Mouse (Mus musculus) CH12.LX (cell line): ENCODE measurements around the gene Cep63. TPM values are rescaled to one million over a fixed set of nuclear protein-coding genes. Genes with fewer than 3 reads are reported as not detected.

Experiments used
- DNase-seq: peaks from one replicate; pipeline ENCODE4 v3.0.0-alpha.2; 2013; ENCODE audit errors: extremely low read depth
- H3K27ac ChIP-seq: 2 replicates; pipeline ENCODE4 v1.5.1; 2012; ENCODE audit warnings: low read depth, mild to moderate bottlenecking, control low read depth, moderate library complexity; ENCODE audit not compliant: insufficient read depth
- H3K27me3 ChIP-seq: replicated peaks from 2 replicates; pipeline ENCODE3; 2012; ENCODE audit warnings: inconsistent platforms
- H3K36me3 ChIP-seq, 2 experiments: replicated peaks in 1 of 2; 2 replicates each; pipeline versions ENCODE3 to v1.6.1; 2012; ENCODE audit warnings: inconsistent platforms in 1 of 2, low read length in 1 of 2, mild to moderate bottlenecking in 1 of 2, mixed read lengths in 1 of 2, moderate library complexity in 1 of 2; ENCODE audit not compliant: control insufficient read depth in 1 of 2, insufficient read depth in 1 of 2
- H3K4me1 ChIP-seq, 2 experiments: 2 replicates each; pipeline ENCODE4 v1.6.1; 2012; ENCODE audit warnings: inconsistent platforms in 1 of 2, moderate library complexity in 1 of 2; ENCODE audit not compliant: insufficient read depth in 2 of 2, control insufficient read depth in 1 of 2
- H3K4me2 ChIP-seq: 2 replicates; pipeline ENCODE4 v1.6.1; 2012; ENCODE audit warnings: low read depth, mild to moderate bottlenecking, control low read depth; ENCODE audit not compliant: poor library complexity, insufficient read depth, severe bottlenecking
- H3K4me3 ChIP-seq, 3 experiments: fragments of 150-350 bp in 1 of 3; sonication (generic) in 1 of 3; replicated peaks in 1 of 3; 2 replicates each; pipeline versions ENCODE3 to v1.5.1; 2011 to 2012; ENCODE audit warnings: low read depth in 2 of 3, low read length in 2 of 3, mild to moderate bottlenecking in 2 of 3, moderate library complexity in 2 of 3, control low read depth in 1 of 3, improper control_type of control experiment in 1 of 3, inconsistent platforms in 1 of 3, mixed read lengths in 1 of 3; ENCODE audit not compliant: poor library complexity in 1 of 3
- H3K79me2 ChIP-seq: replicated peaks from 2 replicates; pipeline ENCODE4 v1.6.1; 2012; ENCODE audit warnings: mild to moderate bottlenecking, moderate library complexity; ENCODE audit not compliant: control insufficient read depth, poor library complexity, insufficient read depth, severe bottlenecking; ENCODE audit errors: extremely low read depth
- H3K9ac ChIP-seq: 2 replicates; pipeline ENCODE4 v1.6.1; 2012; ENCODE audit warnings: low read depth, mild to moderate bottlenecking, control low read depth, moderate library complexity; ENCODE audit not compliant: insufficient read depth
- H3K9me3 ChIP-seq: replicated peaks from 2 replicates; pipeline ENCODE3; 2012; ENCODE audit warnings: low read length, inconsistent platforms, mixed read lengths
- BHLHE40 ChIP-seq: IDR thresholded peaks from 2 replicates; pipeline ENCODE4 v1.6.1; 2011; ENCODE audit warnings: mild to moderate bottlenecking, low read depth, low read length, improper control_type of control experiment
- CHD1 ChIP-seq: IDR thresholded peaks from 2 replicates; pipeline ENCODE4 v1.6.1; 2012; ENCODE audit warnings: low read depth, low read length, improper control_type of control experiment, inconsistent platforms
- CTCF ChIP-seq, 2 experiments: IDR thresholded peaks in 1 of 2; conservative IDR thresholded peaks in 1 of 2; 2 replicates each; pipeline ENCODE4 v1.5.1; 2011 to 2012; ENCODE audit warnings: low read depth in 2 of 2, low read length in 2 of 2, improper control_type of control experiment in 1 of 2, inconsistent platforms in 1 of 2, mild to moderate bottlenecking in 1 of 2, moderate library complexity in 1 of 2
- E2F4 ChIP-seq: IDR thresholded peaks from 2 replicates; pipeline ENCODE4 v1.6.1; 2011; ENCODE audit warnings: low read depth, low read length, improper control_type of control experiment; ENCODE audit not compliant: insufficient replicate concordance
- ELF1 ChIP-seq: IDR thresholded peaks from 2 replicates; pipeline ENCODE4 v1.6.1; 2014; ENCODE audit warnings: low read depth, mild to moderate bottlenecking, inconsistent platforms, low read length, improper control_type of control experiment
- EP300 ChIP-seq: IDR thresholded peaks from 2 replicates; pipeline ENCODE4 v1.6.1; 2011; ENCODE audit warnings: low read length, improper control_type of control experiment
- ETS1 ChIP-seq: conservative IDR thresholded peaks from 2 replicates; pipeline ENCODE4 v1.6.1; 2012; ENCODE audit warnings: low read depth, mild to moderate bottlenecking, inconsistent platforms, low read length, improper control_type of control experiment, moderate library complexity
- HCFC1 ChIP-seq: IDR thresholded peaks from 2 replicates; pipeline ENCODE4 v1.6.1; 2012; ENCODE audit warnings: low read depth, mild to moderate bottlenecking, inconsistent platforms, low read length, improper control_type of control experiment
- JUND ChIP-seq: conservative IDR thresholded peaks from 2 replicates; pipeline ENCODE4 v1.6.1; 2011; ENCODE audit warnings: low read depth, low read length, improper control_type of control experiment
- MAFK ChIP-seq: IDR thresholded peaks from 2 replicates; pipeline ENCODE4 v1.6.1; 2011; ENCODE audit warnings: low read length, improper control_type of control experiment; ENCODE audit not compliant: insufficient replicate concordance
- MAX ChIP-seq: IDR thresholded peaks from 2 replicates; pipeline ENCODE4 v1.6.1; 2011; ENCODE audit warnings: low read length, improper control_type of control experiment
- MAZ ChIP-seq: IDR thresholded peaks from 2 replicates; pipeline ENCODE4 v1.6.1; 2012; ENCODE audit warnings: low read depth, mild to moderate bottlenecking, inconsistent platforms, low read length, improper control_type of control experiment, moderate library complexity
- MYC ChIP-seq: IDR thresholded peaks from 2 replicates; pipeline ENCODE4 v1.6.1; 2011; ENCODE audit warnings: low read depth, mild to moderate bottlenecking, improper control_type of control experiment, low read length
- NRF1 ChIP-seq: IDR thresholded peaks from 2 replicates; pipeline ENCODE4 v1.6.1; 2014; ENCODE audit warnings: low read depth, mild to moderate bottlenecking, inconsistent platforms, low read length, improper control_type of control experiment, moderate library complexity
- PAX5 ChIP-seq: IDR thresholded peaks from 2 replicates; pipeline ENCODE4 v1.6.1; 2012; ENCODE audit warnings: low read length, inconsistent platforms, mixed read lengths
- POLR2A ChIP-seq: IDR thresholded peaks from 2 replicates; pipeline ENCODE4 v1.6.1; 2011; ENCODE audit warnings: low read depth, mild to moderate bottlenecking, improper control_type of control experiment, low read length
- RAD21 ChIP-seq: IDR thresholded peaks from 2 replicates; pipeline ENCODE4 v1.6.1; 2011; ENCODE audit warnings: low read depth, mild to moderate bottlenecking, low read length, improper control_type of control experiment, moderate library complexity
- UBTF ChIP-seq: IDR thresholded peaks from 2 replicates; pipeline ENCODE4 v1.6.1; 2012; ENCODE audit warnings: low read depth, mild to moderate bottlenecking, inconsistent platforms, low read length, improper control_type of control experiment, moderate library complexity
- USF2 ChIP-seq: conservative IDR thresholded peaks from 2 replicates; pipeline ENCODE4 v1.6.1; 2011; ENCODE audit warnings: low read depth, low read length, improper control_type of control experiment
- ZC3H11A ChIP-seq: IDR thresholded peaks from 2 replicates; pipeline ENCODE4 v1.6.1; 2012; ENCODE audit warnings: low read depth, mild to moderate bottlenecking, inconsistent platforms, low read length, improper control_type of control experiment
- ZKSCAN1 ChIP-seq: IDR thresholded peaks from 2 replicates; pipeline ENCODE4 v1.6.1; 2012; ENCODE audit warnings: low read depth, inconsistent platforms, low read length, improper control_type of control experiment, borderline replicate concordance
- dilution Hi-C: fragments of 300-500 bp; cut with MboI; formaldehyde crosslinking; loops from 2 replicates; pipeline ENCODE4 v1.14.3; 2020; ENCODE audit warnings: low sequenced_read_pairs; ENCODE audit not compliant: extremely low pct_unique_long_range_greater_than_20kb, extremely low pct_ligation_motif_present
- in situ Hi-C: fragments of 300-500 bp; cut with MboI; formaldehyde crosslinking; loops from 3 replicates; pipeline ENCODE4 v1.14.3; 2019; ENCODE audit warnings: low sequenced_read_pairs, low pct_ligation_motif_present, low pct_unique_long_range_greater_than_20kb, mixed read lengths
- polyA plus RNA-seq: library from polyadenylated mRNA; unstranded; fragments of >175 nt; gene quantifications from 2 replicates; pipeline ENCODE4 v1.2.1, GENCODE M21; 2012; ENCODE audit warnings: low read depth; ENCODE audit not compliant: insufficient read length
- total RNA-seq, 2 experiments: library from RNA; depleted of rRNA; stranded (reverse); fragments of 300-350 nt in 1 of 2; fragments of >200 nt in 1 of 2; gene quantifications; 2 replicates each; pipeline ENCODE4 v1.2.3; 2012 to 2014

Gene Cep63
- total and polyA plus RNA-seq, 3 experiments: 18.7 to 45.6 (median 27.3) TPM

DNA sequence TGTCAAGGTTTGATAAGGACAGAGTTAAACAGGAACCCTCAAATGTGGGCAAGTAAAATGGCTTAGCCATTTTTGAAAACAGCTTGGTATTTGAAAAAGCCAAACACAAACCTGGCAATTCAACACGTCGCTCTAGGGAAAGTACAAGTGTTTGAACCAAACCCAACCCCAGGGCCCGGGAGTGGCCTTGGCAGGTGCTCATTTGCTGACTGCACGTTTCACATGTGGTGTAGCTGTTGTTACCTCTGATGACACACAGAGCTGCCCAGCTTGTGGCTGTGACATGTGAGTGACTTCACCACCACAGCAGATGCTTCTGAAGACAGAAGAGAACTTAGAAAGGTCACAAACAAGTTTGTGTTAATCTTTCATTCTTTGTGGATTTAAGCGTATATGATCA, 53.4 kb downstream of the Cep63 start:
- peak; percentile 13 for DNase-seq
- Histone ChIP-seq H3K9ac (no peak overlapping the region), H3K27me3 (no peaks in the 10 kb centered on the region), H3K36me3 (no peaks in the 10 kb centered on the region), H3K4me1 (peaks cover 9 to 20% of the 10 kb centered on the region in 2 experiments), H3K4me3 (no peak overlapping the region), H3K27ac (no peak overlapping the region), H3K9me3 (no peaks in the 10 kb centered on the region), H3K4me2 (no peak overlapping the region), H3K79me2 (no peaks in the 10 kb centered on the region)
- dilution Hi-C loops: no loop called here
- in situ Hi-C loops: no loop called here
- no peak for TF ChIP-seq ZKSCAN1
- TF ChIP-seq NRF1: no peak
- TF ChIP-seq ETS1: 0 out of 2 replicates have a peak, but pooled peaks have one; percentile 11
- TF ChIP-seq POLR2A: no peak
- peak; percentile 85 for TF ChIP-seq BHLHE40

DNA sequence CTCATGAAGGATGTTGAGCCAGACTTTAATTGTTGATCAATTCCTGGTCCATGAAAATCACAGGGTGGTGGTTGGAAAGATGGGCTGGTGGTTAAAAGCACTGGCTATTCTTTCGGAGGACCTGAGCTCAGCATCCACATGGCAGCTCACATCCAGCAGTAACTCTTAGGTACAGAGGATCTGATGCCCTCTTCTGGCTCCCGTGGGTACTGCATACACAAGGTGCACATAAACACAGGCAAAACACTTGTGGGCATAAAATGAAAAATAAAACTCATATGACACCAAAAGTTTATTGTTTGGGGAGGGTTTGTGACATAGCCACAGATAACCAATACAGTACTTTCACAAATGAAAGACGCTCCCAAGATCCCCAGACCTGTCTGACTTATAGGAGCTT, 67.9 kb downstream of the Cep63 start:
- no peak for TF ChIP-seq EP300
- TF ChIP-seq HCFC1: no peak
- no peak for TF ChIP-seq MAFK
- no peak for TF ChIP-seq E2F4
- TF ChIP-seq JUND: no peak
- TF ChIP-seq USF2: no peak
- TF ChIP-seq UBTF: no peak
- no peak for TF ChIP-seq NRF1
- no peak for TF ChIP-seq CHD1
- TF ChIP-seq PAX5: no peak
- no peak for TF ChIP-seq ETS1
- TF ChIP-seq MYC: no peak
- no peak for TF ChIP-seq CTCF (conservative IDR thresholded peaks at IDR 0.05 in 1 of 2, IDR thresholded peaks at IDR 0.05 in 1 of 2; ENCODE audit: low read depth in 2 of 2, low read length in 2 of 2)
- TF ChIP-seq BHLHE40: no peak
- TF ChIP-seq ELF1: no peak
- TF ChIP-seq POLR2A: no peak
- TF ChIP-seq RAD21: no peak
- no peak for TF ChIP-seq MAX
- no peak for TF ChIP-seq ZC3H11A
- TF ChIP-seq MAZ: no peak
- dilution Hi-C loops: no loop called here
- DNase-seq: no peak

More for the DNA sequence above, 67.9 kb downstream of the Cep63 start:
- Histone ChIP-seq H3K79me2 (no peaks in the 10 kb centered on the region), H3K27me3 (peaks cover 11% of the 10 kb centered on the region), H3K4me1 (no peaks in the 10 kb centered on the region), H3K9ac (no peak overlapping the region), H3K9me3 (peaks cover 15% of the 10 kb centered on the region), H3K36me3 (no peaks in the 10 kb centered on the region), H3K4me3 (no peak overlapping the region), H3K4me2 (no peak overlapping the region), H3K27ac (no peak overlapping the region)
- in situ Hi-C loops: no loop called here
